Mouse (Mus musculus) T-helper 2 cell (primary cell): ENCODE results near the gene Tmem198.

ENCODE experiments used
- in situ Hi-C: fragments of 300-600 bp; cut with MboI, MseI; formaldehyde crosslinking; loops from one replicate; pipeline ENCODE4 v1.15.1; 2025; ENCODE audit warnings: high pct_unique_total_duplicates

Gene Tmem198

GRCm38 (mm10) chr1:75516703-75517380, 37.5 kb downstream of the Tmem198 start:
- in situ Hi-C loops, result no loop called here

- in situ Hi-C loops, result no loop called here
Measured at GRCm38 (mm10) chr1:75517984-75518383, 38.7 kb downstream of the Tmem198 start.

GRCm38 (mm10) chr1:75518427-75518826, 39.1 kb downstream of the Tmem198 start:
- in situ Hi-C loops, result no loop called here

DNA sequence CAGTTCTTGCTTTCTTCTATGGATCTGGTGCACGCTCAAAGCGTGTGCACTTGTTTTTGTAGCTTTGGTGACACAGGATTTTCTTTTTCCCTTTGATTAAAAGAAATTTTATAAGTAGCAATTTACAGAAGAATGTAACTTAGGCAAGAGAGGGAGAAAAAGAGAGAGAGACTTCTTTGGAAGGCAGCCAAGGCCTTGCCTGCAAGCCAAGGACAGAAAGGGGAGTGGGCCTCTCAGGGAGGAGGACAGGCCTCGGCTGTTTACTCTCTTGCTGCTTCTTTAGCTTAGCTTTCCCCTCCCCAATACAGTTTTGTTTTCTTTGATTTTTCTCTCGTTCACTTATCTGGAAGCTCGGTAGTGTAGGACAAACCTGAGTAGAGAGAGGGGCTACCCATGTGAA, 40.2 kb downstream of the Tmem198 start:
- in situ Hi-C loops, result no loop called here

DNA sequence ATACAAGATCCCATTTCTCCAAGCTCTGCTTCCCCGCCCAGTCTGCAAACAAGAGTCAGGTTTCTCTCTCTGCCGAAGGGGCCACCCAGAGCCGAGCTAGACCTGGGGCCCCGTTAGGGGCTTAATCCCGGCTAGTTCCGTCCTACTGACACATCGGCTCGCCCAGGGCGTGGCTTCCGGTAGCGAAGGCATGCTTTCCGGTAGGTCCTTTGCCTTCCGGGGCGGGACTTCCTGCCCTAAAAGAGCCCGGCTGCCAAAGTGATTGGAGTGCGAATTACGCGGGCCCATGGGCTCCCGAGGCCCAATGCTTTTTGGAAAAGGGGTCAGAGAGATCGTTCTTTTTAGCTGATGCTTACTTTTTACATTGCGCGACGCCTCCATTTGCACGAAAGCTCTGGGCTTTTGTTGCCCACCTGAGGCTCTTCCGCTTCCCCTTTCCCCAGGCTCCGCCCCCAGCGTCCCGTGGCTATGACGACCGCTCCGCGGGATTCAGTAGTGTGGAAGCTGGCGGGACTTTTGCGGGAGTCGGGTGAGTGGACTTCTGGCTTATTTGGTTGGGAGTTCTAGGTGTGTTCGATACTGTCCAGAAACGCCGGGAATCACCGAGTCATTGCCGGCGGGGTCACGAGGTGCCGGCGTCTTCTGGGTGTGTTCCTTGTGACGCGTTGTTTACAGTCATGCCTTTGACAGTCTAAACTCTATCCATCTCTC, 42.1 kb downstream of the Tmem198 start, which contains the start of gene Stk11ip:
Gene Stk11ip (plus strand): TSS at position 209 of the 711 bp plus-strand sequence.
- in situ Hi-C loops, result loop anchor here (5.0 kb wide), 1 partner anchor 39 kb away; no protein-coding TSS in a partner anchor

DNA sequence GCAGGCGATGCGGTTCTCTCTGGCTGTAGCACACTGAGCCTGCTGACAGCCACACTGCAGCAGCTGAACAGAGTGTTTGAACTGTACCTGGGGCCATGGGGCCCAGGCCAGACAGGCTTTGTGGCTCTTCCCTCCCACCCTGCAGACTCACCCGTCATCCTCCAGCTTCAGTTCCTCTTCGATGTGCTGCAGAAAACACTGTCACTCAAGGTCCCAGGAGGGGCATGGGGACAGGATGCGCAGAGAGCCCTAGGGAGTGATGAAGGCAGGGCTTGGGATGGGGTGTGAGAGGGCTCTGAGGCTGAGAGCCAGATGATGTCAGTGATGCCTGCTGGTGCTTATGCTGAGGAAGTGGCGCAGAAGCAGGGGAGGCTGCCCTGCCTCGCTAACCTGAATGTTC, 45.3 kb downstream of the Tmem198 start:
- in situ Hi-C loops, result loop anchor here (5.0 kb wide), 1 partner anchor 42 kb away; no protein-coding TSS in a partner anchor

DNA sequence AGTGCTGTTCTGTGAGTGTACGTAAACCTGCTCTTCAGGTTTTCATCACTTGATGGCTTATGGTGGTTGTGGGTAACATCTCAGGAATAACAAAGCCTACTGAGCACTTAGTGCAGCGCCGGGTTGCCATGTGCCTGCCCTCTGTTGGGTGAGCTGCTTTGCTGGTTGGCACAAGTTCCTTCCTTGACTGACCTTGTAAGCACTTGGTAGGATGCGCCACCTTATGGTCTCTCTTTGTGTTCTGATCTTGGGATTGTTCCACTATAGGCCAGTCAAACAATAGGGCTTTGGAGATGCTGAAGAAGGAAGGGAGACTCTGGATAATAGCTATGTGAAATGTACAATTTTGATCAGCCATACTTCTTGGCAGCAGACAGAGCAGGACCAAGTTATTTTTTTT, 51.2 kb downstream of the Tmem198 start:
- in situ Hi-C loops, result no loop called here

- in situ Hi-C loops, result no loop called here
Measured at GRCm38 (mm10) chr1:75532280-75533172, 53.2 kb downstream of the Tmem198 start.

DNA sequence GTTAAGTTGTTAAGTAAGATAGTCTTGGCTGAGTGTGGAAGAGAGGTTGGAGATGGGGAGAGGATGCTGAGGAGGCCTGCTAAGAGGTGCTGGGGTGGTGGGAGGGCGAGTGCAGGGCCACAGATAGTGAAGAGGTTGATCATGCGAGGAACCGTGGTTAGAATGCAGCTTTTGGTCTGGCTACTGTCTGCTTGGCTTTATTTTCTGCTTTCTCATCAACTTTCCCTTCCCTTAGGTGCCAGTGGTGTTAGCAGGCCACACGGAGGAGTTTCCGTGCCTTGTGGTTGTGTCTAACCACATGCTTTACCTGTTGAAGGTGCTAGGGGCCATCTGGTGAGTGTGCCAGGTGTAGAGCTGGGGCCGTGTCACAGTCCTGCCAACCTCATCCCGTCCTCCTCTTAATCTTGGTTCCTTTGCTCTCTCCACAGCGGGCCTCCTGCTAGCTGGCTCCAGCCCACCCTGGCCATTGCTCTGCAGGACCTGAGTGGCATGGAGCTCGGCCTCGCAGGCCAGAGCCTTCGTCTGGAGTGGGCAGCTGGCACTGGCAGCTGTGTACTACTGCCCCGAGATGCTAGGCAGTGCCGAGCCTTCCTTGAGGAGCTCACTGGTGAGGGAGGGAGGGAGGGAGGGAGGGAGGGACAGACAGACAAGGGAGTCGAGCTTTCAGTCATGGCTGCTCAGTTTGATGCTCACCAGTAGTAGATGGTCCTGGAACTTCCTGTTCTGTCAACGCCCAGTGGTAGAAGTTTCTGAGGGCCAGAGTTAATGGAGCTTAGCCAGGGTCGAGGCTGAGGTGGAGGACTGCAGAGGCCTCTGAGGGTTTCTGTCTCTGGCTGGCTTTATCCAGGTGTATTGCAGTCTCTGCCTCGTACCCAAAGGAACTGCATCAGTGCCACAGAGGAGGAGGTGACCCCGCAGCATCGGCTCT, 54.3 kb downstream of the Tmem198 start:
- in situ Hi-C loops, result no loop called here
